Mouse (Mus musculus) CD4-positive, CD25-positive, alpha-beta regulatory T cell (primary cell): ENCODE measurements around the gene Larp6. TPM values are rescaled to one million over a fixed set of nuclear protein-coding genes. Genes with fewer than 3 reads are reported as not detected.

Experiments
- polyA plus RNA-seq: library from polyadenylated mRNA; unstranded; fragments of 100-300 nt; shearing (Covaris generic); gene quantifications from one replicate; pipeline ENCODE4 v1.2.1, GENCODE M21; 2017

The Larp6 gene
- not detected for polyA plus RNA-seq

GRCm38 (mm10) chr9:60712771-60713541 lies at the start of gene Larp6:
Larp6 (plus strand) TSS chr9:60712989.

GRCm38 (mm10) chr9:60687891-60688324 lies 24.9 kb upstream of the Larp6 start, which contains the start of gene Lrrc49:
Lrrc49 (minus strand) TSS chr9:60688158.

Other genes starting within 250 kb of the Larp6 start
- gene Thsd4, start 190.9 kb upstream of the Larp6 start, polyA plus RNA-seq = 0.04 TPM
- 0.57 TPM for gene Lrrc49, start 24.8 kb upstream of the Larp6 start, polyA plus RNA-seq
- 0.06 TPM for gene Uaca, start 81.6 kb downstream of the Larp6 start, polyA plus RNA-seq